Mouse (Mus musculus): ENCODE measurements at regions not wholly inside any gene's neighbourhood (a gene's known extent, or its start where the extent isn't known, plus 50 kb on each side); places are given as distances from the start of the nearest gene placed in this dataset.
A peak's percentile ranks its signal among the peaks of the same experiment; 100 is the strongest.

GRCm38 (mm10) chr16:20806739-20807138 lies 72.4 kb upstream of the Thpo start:
- peaks cover 3% of the 10 kb centered on the region; the same call in 1 of the 2 replicates for H3K4me1 ChIP-seq (ENCODE audit: control insufficient read depth, insufficient read depth, low read length)
- no peak overlapping the region for H3K4me3 ChIP-seq (ENCODE audit: insufficient read depth, low read depth, low read length)
- no peak overlapping the region for H3K27ac ChIP-seq (ENCODE audit: insufficient read depth, low read depth, low read length)
- WGBS, result 85% methylated on average over 7 of the region's 7 CpGs
- no peaks in the 10 kb centered on the region for H3K36me3 ChIP-seq (ENCODE audit: control insufficient read depth, insufficient read depth, low read length)
- no peaks in the 10 kb centered on the region for H3K27me3 ChIP-seq (replicated peaks; ENCODE audit: control insufficient read depth, insufficient read depth, low read length)
- TF ChIP-seq CTCF (conservative IDR thresholded peaks at IDR 0.05; ENCODE audit: insufficient read depth, insufficient read length, low read depth, low read length), result no peak
- TF ChIP-seq POLR2A (IDR thresholded peaks at IDR 0.05; ENCODE audit: low read depth, low read length), result no peak
- no peak for DNase-seq

GRCm38 (mm10) chr16:20805793-20806192 lies 71.5 kb upstream of the Thpo start:
- TF ChIP-seq POLR2A (IDR thresholded peaks at IDR 0.05; ENCODE audit: low read depth, low read length), result no peak
- TF ChIP-seq CTCF (conservative IDR thresholded peaks at IDR 0.05; ENCODE audit: insufficient read depth, insufficient read length, low read depth, low read length), result no peak
- 87% methylated on average over 6 of the region's 6 CpGs for WGBS
- H3K27me3 ChIP-seq (replicated peaks; ENCODE audit: control insufficient read depth, insufficient read depth, low read length), result no peaks in the 10 kb centered on the region
- no peaks in the 10 kb centered on the region for H3K36me3 ChIP-seq (ENCODE audit: control insufficient read depth, insufficient read depth, low read length)
- DNase-seq, result no peak
- H3K4me3 ChIP-seq (ENCODE audit: insufficient read depth, low read depth, low read length), result no peak overlapping the region
- H3K27ac ChIP-seq (ENCODE audit: insufficient read depth, low read depth, low read length), result no peak overlapping the region
- H3K4me1 ChIP-seq (ENCODE audit: control insufficient read depth, insufficient read depth, low read length), result peaks cover 3% of the 10 kb centered on the region; the same call in 1 of the 2 replicates

- H3K27me3 ChIP-seq (replicated peaks; ENCODE audit: control insufficient read depth, insufficient read depth, low read length), result no peaks in the 10 kb centered on the region
- no peaks in the 10 kb centered on the region for H3K36me3 ChIP-seq (ENCODE audit: control insufficient read depth, insufficient read depth, low read length)
- TF ChIP-seq CTCF (conservative IDR thresholded peaks at IDR 0.05; ENCODE audit: insufficient read depth, insufficient read length, low read depth, low read length) (no peak), POLR2A (IDR thresholded peaks at IDR 0.05; ENCODE audit: low read depth, low read length) (no peak)
- 21% methylated on average over 6 of the region's 6 CpGs for WGBS
- H3K4me1 ChIP-seq (ENCODE audit: control insufficient read depth, insufficient read depth, low read length), result peaks cover 3% of the 10 kb centered on the region; the same call in 1 of the 2 replicates
- DNase-seq, result no peak
- H3K27ac ChIP-seq (ENCODE audit: insufficient read depth, low read depth, low read length), result no peak overlapping the region
- H3K4me3 ChIP-seq (ENCODE audit: insufficient read depth, low read depth, low read length), result no peak overlapping the region
Measured at GRCm38 (mm10) chr16:20805086-20805485, 70.8 kb upstream of the Thpo start.

GRCm38 (mm10) chr16:20804601-20805017 lies 70.3 kb upstream of the Thpo start:
- Histone ChIP-seq H3K27ac (ENCODE audit: insufficient read depth, low read depth, low read length) (no peak overlapping the region), H3K4me1 (ENCODE audit: control insufficient read depth, insufficient read depth, low read length) (peaks cover 3% of the 10 kb centered on the region; the same call in 1 of the 2 replicates), H3K36me3 (ENCODE audit: control insufficient read depth, insufficient read depth, low read length) (no peaks in the 10 kb centered on the region), H3K27me3 (replicated peaks; ENCODE audit: control insufficient read depth, insufficient read depth, low read length) (no peaks in the 10 kb centered on the region), H3K4me3 (ENCODE audit: insufficient read depth, low read depth, low read length) (peak overlapping the region; percentile 36)
- TF ChIP-seq POLR2A (IDR thresholded peaks at IDR 0.05; ENCODE audit: low read depth, low read length) (no peak), CTCF (conservative IDR thresholded peaks at IDR 0.05; ENCODE audit: insufficient read depth, insufficient read length, low read depth, low read length) (peak; percentile 87)
- DNase-seq, result peak; percentile 91
- under 1% methylated on average over 10 of the region's 10 CpGs for WGBS

GRCm38 (mm10) chr16:20803278-20803930 lies 69.1 kb upstream of the Thpo start:
- Histone ChIP-seq H3K36me3 (ENCODE audit: control insufficient read depth, insufficient read depth, low read length) (no peaks in the 10 kb centered on the region), H3K27me3 (replicated peaks; ENCODE audit: control insufficient read depth, insufficient read depth, low read length) (no peaks in the 10 kb centered on the region), H3K27ac (ENCODE audit: insufficient read depth, low read depth, low read length) (no peak overlapping the region), H3K4me3 (ENCODE audit: insufficient read depth, low read depth, low read length) (no peak overlapping the region), H3K4me1 (ENCODE audit: control insufficient read depth, insufficient read depth, low read length) (peaks cover 3% of the 10 kb centered on the region; the same call in 1 of the 2 replicates)
- no peak for DNase-seq
- 70% methylated on average over 7 of the region's 7 CpGs for WGBS
- TF ChIP-seq POLR2A (IDR thresholded peaks at IDR 0.05; ENCODE audit: low read depth, low read length) (no peak), CTCF (conservative IDR thresholded peaks at IDR 0.05; ENCODE audit: insufficient read depth, insufficient read length, low read depth, low read length) (no peak)

GRCm38 (mm10) chr16:20802724-20803123 lies 68.4 kb upstream of the Thpo start:
- H3K4me1 ChIP-seq (ENCODE audit: control insufficient read depth, insufficient read depth, low read length), result peaks cover 3% of the 10 kb centered on the region; the same call in 1 of the 2 replicates
- H3K4me3 ChIP-seq (ENCODE audit: insufficient read depth, low read depth, low read length), result no peak overlapping the region
- DNase-seq, result no peak
- no peaks in the 10 kb centered on the region for H3K27me3 ChIP-seq (replicated peaks; ENCODE audit: control insufficient read depth, insufficient read depth, low read length)
- H3K36me3 ChIP-seq (ENCODE audit: control insufficient read depth, insufficient read depth, low read length), result no peaks in the 10 kb centered on the region
- no peak for TF ChIP-seq POLR2A (IDR thresholded peaks at IDR 0.05; ENCODE audit: low read depth, low read length)
- no peak for TF ChIP-seq CTCF (conservative IDR thresholded peaks at IDR 0.05; ENCODE audit: insufficient read depth, insufficient read length, low read depth, low read length)
- 96% methylated on average over 6 of the region's 6 CpGs for WGBS
- H3K27ac ChIP-seq (ENCODE audit: insufficient read depth, low read depth, low read length), result no peak overlapping the region

GRCm38 (mm10) chr16:20800038-20800437 lies 65.7 kb upstream of the Thpo start:
- Histone ChIP-seq H3K4me1 (ENCODE audit: control insufficient read depth, insufficient read depth, low read length) (peaks cover 3% of the 10 kb centered on the region; the same call in 1 of the 2 replicates), H3K27ac (ENCODE audit: insufficient read depth, low read depth, low read length) (no peak overlapping the region), H3K27me3 (replicated peaks; ENCODE audit: control insufficient read depth, insufficient read depth, low read length) (no peaks in the 10 kb centered on the region), H3K36me3 (ENCODE audit: control insufficient read depth, insufficient read depth, low read length) (no peaks in the 10 kb centered on the region), H3K4me3 (ENCODE audit: insufficient read depth, low read depth, low read length) (no peak overlapping the region)
- no peak for TF ChIP-seq POLR2A (IDR thresholded peaks at IDR 0.05; ENCODE audit: low read depth, low read length)
- no peak for TF ChIP-seq CTCF (conservative IDR thresholded peaks at IDR 0.05; ENCODE audit: insufficient read depth, insufficient read length, low read depth, low read length)
- DNase-seq, result no peak
- WGBS, result 89% methylated on average over 3 of the region's 3 CpGs

Measured in kidney, adult 2 months (tissue).